Mouse (Mus musculus): ENCODE results near the gene Slc4a3.

The Slc4a3 gene

DNA sequence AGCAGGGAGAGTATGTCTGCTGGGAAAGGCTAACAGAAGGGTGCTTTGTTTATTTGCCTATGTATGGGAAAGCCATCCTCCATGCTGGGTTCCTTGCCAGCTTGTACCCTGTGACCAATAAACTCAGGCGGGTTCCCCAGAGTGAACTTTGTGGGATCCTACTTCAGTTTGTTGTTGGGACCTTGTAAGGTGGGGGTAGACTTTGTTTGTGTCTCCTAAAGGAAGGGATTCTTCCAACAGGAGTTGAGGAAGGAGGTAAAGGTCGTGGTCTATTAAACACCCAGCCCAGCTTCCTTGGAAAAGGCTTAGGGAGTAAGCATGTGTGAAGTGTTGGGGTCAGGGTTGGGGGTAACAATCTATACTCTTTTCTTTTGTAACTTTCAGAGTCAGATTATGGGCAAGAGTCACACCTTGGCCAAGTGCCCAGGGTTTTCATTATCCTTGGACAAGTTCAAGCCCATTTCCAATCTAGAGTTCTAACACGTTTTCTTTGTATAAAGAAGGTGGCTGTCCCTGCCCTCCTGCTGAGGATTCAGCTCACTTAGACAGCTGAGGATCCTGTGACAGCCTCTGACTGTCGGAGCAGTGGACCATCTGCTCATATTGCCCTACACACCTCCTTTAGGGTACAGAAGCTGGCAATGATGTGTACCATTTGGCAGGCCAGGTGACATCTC, 15.3 kb downstream of the Slc4a3 start:
- DNase-seq: peak; percentile 54

DNA sequence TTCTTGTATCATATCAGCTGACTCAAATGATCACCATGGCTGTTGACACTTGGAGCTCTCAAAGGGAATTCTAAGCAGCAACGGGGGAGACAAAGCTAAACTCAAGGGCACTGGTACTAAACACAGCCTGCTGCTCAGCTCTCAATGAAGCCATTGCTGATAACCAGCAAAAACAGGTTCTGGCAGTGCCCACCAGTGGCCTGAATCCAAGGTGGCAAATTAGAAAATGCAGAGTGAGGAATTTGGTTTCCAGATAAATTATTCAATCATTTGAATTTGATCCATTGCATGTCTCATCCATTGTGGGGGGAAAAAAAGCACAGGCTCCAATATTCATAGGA, 15.8 kb downstream of the Slc4a3 start:
- DNase-seq: no peak

DNA sequence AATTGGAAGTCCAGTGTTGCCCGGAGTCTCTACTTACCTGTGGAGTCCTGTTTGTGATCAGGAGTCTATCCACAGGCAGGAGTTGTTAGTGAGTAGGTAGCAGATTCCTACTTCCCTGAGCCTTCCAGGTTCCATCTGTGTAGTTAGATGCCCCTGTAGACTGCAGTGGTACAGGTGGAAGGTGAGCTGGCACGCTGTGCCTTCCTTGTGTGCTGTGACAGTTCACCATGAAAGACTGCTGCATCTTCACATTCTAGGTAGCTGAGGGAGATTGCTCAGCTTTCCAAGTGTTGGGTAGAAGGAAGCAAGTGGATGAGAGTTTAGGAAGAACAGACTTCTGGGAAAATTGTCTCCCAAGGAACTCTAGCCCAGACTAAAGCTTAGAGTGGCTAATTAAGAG, 18.0 kb downstream of the Slc4a3 start:
- no peak for DNase-seq

DNA sequence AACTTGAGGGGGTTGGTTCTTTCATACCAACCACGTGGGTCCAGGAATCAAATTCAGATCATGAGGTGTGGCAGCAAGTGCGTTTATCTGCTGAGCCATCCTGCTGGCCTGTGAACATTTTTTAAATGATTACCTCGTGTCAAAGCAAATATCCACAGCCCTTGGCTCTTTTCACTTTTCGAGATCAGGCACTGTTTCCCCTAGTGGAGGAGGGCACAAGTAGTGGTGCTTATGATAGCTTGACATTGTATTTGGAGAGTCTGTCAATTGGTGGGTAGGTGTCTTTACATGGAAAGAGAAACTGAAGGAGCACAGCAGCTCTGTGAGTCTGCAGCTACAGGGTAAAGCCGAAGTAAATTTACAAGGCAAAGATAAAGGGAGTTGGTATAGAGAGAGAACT, 18.9 kb downstream of the Slc4a3 start:
- no peak for DNase-seq

GRCm38 (mm10) chr1:75565616-75566015, 19.6 kb downstream of the Slc4a3 start:
- DNase-seq: no peak

DNA sequence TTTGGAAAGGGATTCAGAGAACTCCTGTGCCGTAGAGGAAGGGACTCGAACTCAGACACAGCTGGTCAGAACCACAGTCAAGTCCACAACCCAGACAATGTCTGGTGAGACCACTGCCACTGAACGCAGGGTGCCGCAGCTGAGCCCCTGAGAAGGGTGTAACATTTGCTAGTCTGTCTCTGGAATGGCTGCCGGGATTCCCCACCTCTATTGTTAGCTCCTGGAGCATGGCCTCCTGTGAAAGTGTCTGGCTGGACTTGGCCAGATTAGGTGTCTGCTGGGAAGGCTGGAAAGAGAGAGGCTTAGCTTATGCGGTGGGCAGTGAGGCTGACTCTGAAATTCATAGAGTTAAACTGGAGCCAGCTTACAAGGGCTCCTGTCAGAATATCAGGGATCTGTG, 24.3 kb downstream of the Slc4a3 start:
- DNase-seq: no peak

DNA sequence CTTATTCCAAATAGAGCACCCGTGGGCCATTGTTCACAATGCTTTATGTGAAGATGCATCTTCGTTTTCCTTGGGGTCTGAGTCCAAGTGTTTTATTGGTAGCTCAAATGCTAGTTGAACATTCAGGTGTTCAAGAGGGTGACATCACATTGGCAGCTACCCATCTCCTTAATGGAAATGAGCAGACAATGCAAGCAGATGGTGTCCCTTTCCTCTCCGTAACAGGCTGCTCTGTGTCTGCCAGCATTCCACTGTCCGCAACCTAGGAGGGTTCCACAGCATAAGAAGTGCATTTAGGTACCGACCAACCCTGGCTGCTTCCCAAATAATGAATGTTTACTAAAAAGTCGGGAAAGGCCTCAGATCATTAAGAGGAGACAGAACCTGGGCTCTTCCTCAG, 26.7 kb downstream of the Slc4a3 start:
- peak; percentile 94 for DNase-seq

GRCm38 (mm10) chr1:75573715-75574114, 27.6 kb downstream of the Slc4a3 start:
- DNase-seq: no peak

- DNase-seq: peak; percentile 74
Measured at GRCm38 (mm10) chr1:75574476-75575310, 28.6 kb downstream of the Slc4a3 start.

DNA sequence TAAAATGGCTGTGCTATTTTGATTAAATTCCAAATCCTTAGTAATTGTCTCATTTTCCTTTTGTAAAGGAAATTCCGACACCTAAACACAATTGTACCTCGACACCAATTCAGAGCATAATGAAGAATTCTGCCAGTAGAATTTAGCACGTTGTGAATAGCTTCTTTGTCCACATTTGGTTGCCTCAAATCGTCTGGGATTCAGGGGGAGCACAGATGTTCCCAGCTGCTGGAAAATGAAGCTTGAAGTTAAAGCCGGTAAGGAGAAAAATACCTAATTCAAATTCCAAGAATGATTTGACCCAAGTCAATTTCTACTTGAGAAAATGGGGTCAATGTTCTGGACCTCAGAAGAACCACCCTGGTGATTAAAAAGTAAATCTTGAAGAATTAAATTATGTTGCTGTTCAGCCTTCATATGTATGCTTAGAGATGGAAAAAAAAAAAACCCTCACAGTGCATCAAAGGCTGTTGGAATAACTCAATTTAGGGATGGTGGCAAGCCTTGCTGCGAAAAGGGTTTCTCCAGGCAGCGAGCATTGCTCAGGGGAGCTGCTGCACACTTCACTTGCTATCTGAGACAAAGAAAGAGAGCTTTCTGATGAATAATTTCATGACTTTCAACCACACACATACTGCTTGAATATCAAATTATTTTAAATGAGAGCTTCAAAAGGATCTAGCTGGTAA, 36.0 kb downstream of the Slc4a3 start:
- DNase-seq: no peak

GRCm38 (mm10) chr1:75582625-75582956, 36.5 kb downstream of the Slc4a3 start:
- DNase-seq: no peak

GRCm38 (mm10) chr1:75583034-75583433, 37.0 kb downstream of the Slc4a3 start:
- DNase-seq: no peak

GRCm38 (mm10) chr1:75586791-75587190, 40.7 kb downstream of the Slc4a3 start:
- no peak for DNase-seq

- no peak for DNase-seq
Measured at GRCm38 (mm10) chr1:75587738-75588719, 42.0 kb downstream of the Slc4a3 start.

DNA sequence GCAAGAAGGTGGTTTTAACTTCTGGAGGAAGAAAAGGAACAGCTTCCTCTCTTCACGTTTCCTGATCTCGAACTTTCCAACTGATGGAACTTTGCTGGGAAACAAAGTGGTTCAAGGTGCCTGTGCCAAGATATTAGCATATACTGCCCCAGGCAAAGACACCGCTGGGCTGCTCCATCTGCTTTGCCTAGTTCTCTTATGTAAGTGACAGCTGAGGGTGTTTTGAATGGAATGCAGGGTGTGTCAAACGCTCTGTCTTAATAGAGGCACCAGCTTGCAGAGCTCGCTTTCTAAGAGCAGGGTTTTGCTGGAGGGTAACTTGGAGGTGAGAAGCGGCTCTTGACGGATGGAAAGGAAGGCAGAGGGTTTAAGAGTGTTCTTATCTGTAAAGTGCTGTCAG, 42.8 kb downstream of the Slc4a3 start:
- DNase-seq: peak; percentile 54

DNA sequence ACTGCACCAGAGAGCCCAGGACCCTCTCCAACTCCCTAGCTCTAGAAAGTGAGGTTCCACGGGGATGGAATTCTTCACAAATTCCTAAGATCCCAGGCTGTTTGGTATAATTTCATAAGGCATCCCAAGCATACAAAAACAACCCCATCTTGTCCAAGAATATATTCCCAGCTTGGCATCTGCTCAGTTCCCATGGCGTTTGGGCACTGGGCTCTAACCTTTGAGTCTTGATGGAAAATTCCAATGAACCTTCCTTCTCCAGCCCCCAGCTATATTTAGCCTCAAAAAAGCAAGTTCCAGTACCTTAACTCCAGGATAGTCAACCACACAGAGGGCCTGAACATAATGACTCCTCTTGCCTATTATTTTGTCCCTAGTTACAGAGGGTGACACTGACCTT, 43.9 kb downstream of the Slc4a3 start:
- no peak for DNase-seq

DNA sequence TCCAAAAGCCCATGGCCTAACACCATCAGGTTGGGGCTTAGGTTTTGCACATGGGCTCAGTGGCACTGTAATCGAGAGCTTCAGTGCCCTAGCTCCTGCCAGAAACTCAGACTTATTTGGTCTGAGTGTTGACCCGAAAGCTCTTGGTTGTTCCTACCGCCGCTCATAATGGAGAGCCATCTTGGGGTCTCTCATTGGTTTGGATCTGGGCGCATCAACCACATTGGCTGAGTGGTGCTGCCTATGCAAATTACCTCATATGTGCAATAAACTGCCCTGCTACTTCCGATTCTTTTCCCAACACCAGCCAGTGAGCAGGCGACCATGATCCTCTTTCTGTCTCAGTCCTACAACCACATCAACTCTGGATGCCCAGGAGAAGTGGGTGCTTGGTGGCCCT, 47.9 kb downstream of the Slc4a3 start:
- no peak for DNase-seq

GRCm38 (mm10) chr1:75594836-75595235, 48.8 kb downstream of the Slc4a3 start:
- DNase-seq: no peak

GRCm38 (mm10) chr1:75595930-75596329, 49.9 kb downstream of the Slc4a3 start:
- DNase-seq: no peak

- no peak for DNase-seq
Measured at GRCm38 (mm10) chr1:75596906-75597305, 50.8 kb downstream of the Slc4a3 start.

GRCm38 (mm10) chr1:75597622-75598021, 51.6 kb downstream of the Slc4a3 start:
- no peak for DNase-seq

- no peak for DNase-seq
Measured at GRCm38 (mm10) chr1:75601738-75602137, 55.7 kb downstream of the Slc4a3 start.

GRCm38 (mm10) chr1:75603584-75603983, 57.5 kb downstream of the Slc4a3 start:
- no peak for DNase-seq

Measured in cerebellum, adult 11-12 months (tissue).